Mouse (Mus musculus) bone marrow, adult 2 months (tissue): Measurements from ENCODE around the gene Pde4d. TPM values are rescaled to one million over a fixed set of nuclear protein-coding genes. Genes with fewer than 3 reads are reported as not detected.

Experiments used
- H3K27ac ChIP-seq: fragments of 200-500 bp; 2 replicates; pipeline ENCODE4 v1.5.1; 2012; ENCODE audit warnings: low read depth, mild to moderate bottlenecking, control low read depth, inconsistent platforms, low read length; ENCODE audit not compliant: control insufficient read depth, poor library complexity, insufficient read depth
- H3K4me1 ChIP-seq: fragments of 200-500 bp; 2 replicates; pipeline ENCODE4 v1.6.1; 2011; ENCODE audit warnings: low read length; ENCODE audit not compliant: control insufficient read depth, insufficient read depth
- H3K4me3 ChIP-seq: fragments of 200-500 bp; replicated peaks from 2 replicates; pipeline ENCODE3; 2011; ENCODE audit warnings: mild to moderate bottlenecking, low read depth, low read length, control low read depth; ENCODE audit not compliant: control insufficient read depth
- CTCF ChIP-seq: fragments of 200-500 bp; IDR thresholded peaks from 2 replicates; pipeline ENCODE4 v1.5.1; 2011; ENCODE audit warnings: low read length, control low read depth; ENCODE audit not compliant: control insufficient read depth, insufficient read depth
- POLR2A ChIP-seq: fragments of 200-500 bp; IDR thresholded peaks from 2 replicates; pipeline ENCODE4 v1.6.1; 2011; ENCODE audit warnings: low read depth, mild to moderate bottlenecking, control low read depth, low read length, borderline replicate concordance; ENCODE audit not compliant: control insufficient read depth
- WGBS: fragments of 180-500 bp; shearing (Covaris S2); methylation state at CpG from one replicate; pipeline ENCODE4 v1.1.7; 2018; 5-methylcytosine and 5-hydroxymethylcytosine counted together
- polyA plus RNA-seq: library from polyadenylated mRNA; stranded (reverse); fragments of >200 nt; gene quantifications from 2 replicates; pipeline ENCODE4 v1.2.4, GENCODE M21; 2011; ENCODE audit warnings: low replicate concordance; ENCODE audit not compliant: missing spikeins, insufficient read depth, insufficient read length

Gene Pde4d
- polyA plus RNA-seq, 1 experiment, result 17.6 TPM

- TF ChIP-seq POLR2A (no peak), CTCF (no peak)
- Histone ChIP-seq H3K27ac (no peak overlapping the region), H3K4me3 (no peak overlapping the region), H3K4me1 (no peaks in the 10 kb centered on the region)
- 65% methylated on average over 3 of the region's 3 CpGs for WGBS
Measured at GRCm38 (mm10) chr13:109692851-109693250, 1243.1 kb downstream of the Pde4d start.

GRCm38 (mm10) chr13:109693769-109694168 is 1244.0 kb downstream of the Pde4d start:
- Histone ChIP-seq H3K4me3 (no peak overlapping the region), H3K4me1 (no peaks in the 10 kb centered on the region), H3K27ac (no peak overlapping the region)
- WGBS, result 78% methylated on average over 2 of the region's 2 CpGs
- TF ChIP-seq CTCF (no peak), POLR2A (no peak)

- 92% methylated on average over 2 of the region's 2 CpGs for WGBS
- Histone ChIP-seq H3K4me3 (no peak overlapping the region), H3K27ac (no peak overlapping the region), H3K4me1 (no peaks in the 10 kb centered on the region)
- TF ChIP-seq CTCF (no peak), POLR2A (no peak)
Measured at GRCm38 (mm10) chr13:109694293-109694692, 1244.5 kb downstream of the Pde4d start.

- WGBS, result 84% methylated on average over 6 of the region's 6 CpGs
- H3K27ac ChIP-seq, result no peak overlapping the region
- no peak overlapping the region for H3K4me3 ChIP-seq
- no peaks in the 10 kb centered on the region for H3K4me1 ChIP-seq
- TF ChIP-seq CTCF, result no peak
- no peak for TF ChIP-seq POLR2A
Measured at GRCm38 (mm10) chr13:109695098-109695497, 1245.3 kb downstream of the Pde4d start.

GRCm38 (mm10) chr13:109706141-109706540 is 1256.4 kb downstream of the Pde4d start:
- Histone ChIP-seq H3K27ac (no peak overlapping the region), H3K4me3 (no peak overlapping the region), H3K4me1 (no peaks in the 10 kb centered on the region)
- TF ChIP-seq CTCF (no peak), POLR2A (no peak)
- 89% methylated on average over 2 of the region's 2 CpGs for WGBS

- no peak overlapping the region for H3K27ac ChIP-seq
- no peak for TF ChIP-seq CTCF
- no peak for TF ChIP-seq POLR2A
- no peaks in the 10 kb centered on the region for H3K4me1 ChIP-seq
- WGBS, result 89% methylated on average over 5 of the region's 5 CpGs
- H3K4me3 ChIP-seq, result no peak overlapping the region
Measured at GRCm38 (mm10) chr13:109706579-109706978, 1256.8 kb downstream of the Pde4d start.

- H3K27ac ChIP-seq, result no peak overlapping the region
- no peak for TF ChIP-seq POLR2A
- TF ChIP-seq CTCF, result no peak
- no peak overlapping the region for H3K4me3 ChIP-seq
- H3K4me1 ChIP-seq, result no peaks in the 10 kb centered on the region
- WGBS, result 96% methylated on average over 4 of the region's 4 CpGs
Measured at GRCm38 (mm10) chr13:109707154-109707553, 1257.4 kb downstream of the Pde4d start.

GRCm38 (mm10) chr13:109708326-109708725 is 1258.6 kb downstream of the Pde4d start:
- Histone ChIP-seq H3K27ac (no peak overlapping the region), H3K4me1 (no peaks in the 10 kb centered on the region), H3K4me3 (no peak overlapping the region)
- 60% methylated on average over 2 of the region's 2 CpGs for WGBS
- TF ChIP-seq CTCF (no peak), POLR2A (no peak)

GRCm38 (mm10) chr13:109714581-109714980 is 1264.8 kb downstream of the Pde4d start:
- Histone ChIP-seq H3K4me1 (no peaks in the 10 kb centered on the region), H3K4me3 (no peak overlapping the region), H3K27ac (no peak overlapping the region)
- no peak for TF ChIP-seq POLR2A
- TF ChIP-seq CTCF, result no peak
- 93% methylated on average over 2 of the region's 2 CpGs for WGBS

- 53% methylated on average over 1 of the region's 1 CpGs for WGBS
- Histone ChIP-seq H3K27ac (no peak overlapping the region), H3K4me3 (no peak overlapping the region), H3K4me1 (no peaks in the 10 kb centered on the region)
- TF ChIP-seq CTCF, result no peak
- TF ChIP-seq POLR2A, result no peak
Measured at GRCm38 (mm10) chr13:109715321-109715720, 1265.6 kb downstream of the Pde4d start.
